Mouse (Mus musculus) neural tube, embryonic 11.5 days (tissue): ENCODE results near the gene Tmem59. TPM values are rescaled to one million over a fixed set of nuclear protein-coding genes. Genes with fewer than 3 reads are reported as not detected.

Experiments used
- ATAC-seq: fragments of 200-750 bp; cut with Nextera tagmentation; 2 replicates; pipeline ENCODE4 v1.8.0; 2017; ENCODE audit warnings: moderate number of reproducible peaks, mild to moderate bottlenecking, moderate TSS enrichment, moderate library complexity; ENCODE audit not compliant: insufficient read depth, low FRiP score, low TSS enrichment
- DNase-seq: peaks from one replicate; pipeline ENCODE4 v3.0.0-alpha.2; 2015; ENCODE audit warnings: low spot score
- H3K27ac ChIP-seq: fragments of 300-500 bp; sonication (generic); 2 replicates; pipeline ENCODE4 v1.5.1; 2014; ENCODE audit warnings: low read depth, mild to moderate bottlenecking, low read length
- H3K27me3 ChIP-seq: fragments of 300-500 bp; sonication (generic); 2 replicates; pipeline ENCODE4 v1.6.1; 2014; ENCODE audit warnings: mild to moderate bottlenecking, low read length, mixed read lengths; ENCODE audit not compliant: control insufficient read depth, insufficient read depth
- H3K36me3 ChIP-seq: fragments of 300-500 bp; sonication (generic); 2 replicates; pipeline ENCODE4 v1.6.1; 2014; ENCODE audit warnings: mild to moderate bottlenecking, low read length, moderate library complexity, mixed read lengths; ENCODE audit not compliant: control insufficient read depth, insufficient read depth
- H3K4me1 ChIP-seq: fragments of 300-500 bp; sonication (generic); 2 replicates; pipeline ENCODE4 v1.6.1; 2014; ENCODE audit warnings: low read length, mixed read lengths; ENCODE audit not compliant: control insufficient read depth, insufficient read depth
- H3K4me2 ChIP-seq: fragments of 300-500 bp; sonication (generic); 2 replicates; pipeline ENCODE4 v1.6.1; 2014; ENCODE audit warnings: low read depth, mild to moderate bottlenecking, moderate library complexity
- H3K4me3 ChIP-seq: fragments of 300-500 bp; sonication (generic); 2 replicates; pipeline ENCODE4 v1.5.1; 2014; ENCODE audit warnings: low read depth, low read length
- H3K9ac ChIP-seq: fragments of 300-500 bp; sonication (generic); 2 replicates; pipeline ENCODE4 v1.6.1; 2014; ENCODE audit warnings: mild to moderate bottlenecking, low read length
- H3K9me3 ChIP-seq: fragments of 300-500 bp; sonication (generic); 2 replicates; pipeline ENCODE4 v1.6.1; 2016; ENCODE audit warnings: low read length; ENCODE audit not compliant: control insufficient read depth
- WGBS: fragments of 180-500 bp; shearing (Covaris S2); extraction: QIAGEN DNeasy Blood & Tissue Kit; methylation state at CpG from one replicate; pipeline ENCODE4 v1.1.7; 2014; 5-methylcytosine and 5-hydroxymethylcytosine counted together
- polyA plus RNA-seq: library from polyadenylated mRNA; unstranded; fragments of >200 nt; fragmentation: Nextera tagmentation; extraction: Ambion mirVana; gene quantifications from 2 replicates; pipeline ENCODE4 v1.2.1, GENCODE M21; 2014

Gene Tmem59
- polyA plus RNA-seq, 1 experiment from 2014 or later, result 334 TPM

- 97% methylated on average over 3 of the region's 3 CpGs for WGBS
Measured at GRCm38 (mm10) chr4:107193841-107194240, 15.6 kb downstream of the Tmem59 start.

GRCm38 (mm10) chr4:107196454-107196853 lies 18.3 kb downstream of the Tmem59 start:
- peaks cover 17% of the 10 kb centered on the region for H3K36me3 ChIP-seq
- no peak for ATAC-seq
- no peak overlapping the region for H3K9ac ChIP-seq
- 93% methylated on average over 2 of the region's 2 CpGs for WGBS
- no peaks in the 10 kb centered on the region for H3K27me3 ChIP-seq
- H3K4me2 ChIP-seq, result no peak overlapping the region
- H3K9me3 ChIP-seq, result no peaks in the 10 kb centered on the region
- no peak overlapping the region for H3K27ac ChIP-seq
- no peak overlapping the region for H3K4me3 ChIP-seq
- no peak for DNase-seq
- H3K4me1 ChIP-seq, result no peaks in the 10 kb centered on the region

More at GRCm38 (mm10) chr4:107193841-107194240, 15.6 kb downstream of the Tmem59 start:
- H3K27me3 ChIP-seq, result no peaks in the 10 kb centered on the region
- H3K4me1 ChIP-seq, result no peaks in the 10 kb centered on the region
- no peak overlapping the region for H3K4me2 ChIP-seq
- H3K36me3 ChIP-seq, result peaks cover 9% of the 10 kb centered on the region
- no peaks in the 10 kb centered on the region for H3K9me3 ChIP-seq
- no peak overlapping the region for H3K9ac ChIP-seq
- no peak overlapping the region for H3K4me3 ChIP-seq
- no peak for DNase-seq
- no peak for ATAC-seq
- no peak overlapping the region for H3K27ac ChIP-seq

GRCm38 (mm10) chr4:107198072-107198471 lies 19.9 kb downstream of the Tmem59 start:
- Histone ChIP-seq H3K4me3 (no peak overlapping the region), H3K36me3 (peaks cover 17% of the 10 kb centered on the region), H3K9me3 (no peaks in the 10 kb centered on the region), H3K4me1 (no peaks in the 10 kb centered on the region), H3K9ac (no peak overlapping the region), H3K27me3 (no peaks in the 10 kb centered on the region), H3K27ac (no peak overlapping the region), H3K4me2 (no peak overlapping the region)
- 95% methylated on average over 5 of the region's 5 CpGs for WGBS
- no peak for ATAC-seq
- DNase-seq, result no peak

- DNase-seq, result no peak
- Histone ChIP-seq H3K4me2 (no peak overlapping the region), H3K4me1 (no peaks in the 10 kb centered on the region), H3K4me3 (no peak overlapping the region), H3K9ac (no peak overlapping the region), H3K36me3 (peaks cover 12% of the 10 kb centered on the region), H3K27ac (no peak overlapping the region), H3K9me3 (no peaks in the 10 kb centered on the region), H3K27me3 (no peaks in the 10 kb centered on the region)
- no peak for ATAC-seq
- 97% methylated on average over 3 of the region's 3 CpGs for WGBS
Measured at GRCm38 (mm10) chr4:107201779-107202178, 23.6 kb downstream of the Tmem59 start.

- H3K36me3 ChIP-seq, result peaks cover 8% of the 10 kb centered on the region
- no peaks in the 10 kb centered on the region for H3K27me3 ChIP-seq
- H3K4me3 ChIP-seq, result no peak overlapping the region
- no peak overlapping the region for H3K27ac ChIP-seq
- no peak for ATAC-seq
- H3K9ac ChIP-seq, result no peak overlapping the region
- 93% methylated on average over 7 of the region's 7 CpGs for WGBS
- H3K4me2 ChIP-seq, result no peak overlapping the region
- H3K9me3 ChIP-seq, result no peaks in the 10 kb centered on the region
- H3K4me1 ChIP-seq, result no peaks in the 10 kb centered on the region
- DNase-seq, result no peak
Measured at GRCm38 (mm10) chr4:107203001-107203400, 24.8 kb downstream of the Tmem59 start.

GRCm38 (mm10) chr4:107207016-107207415 lies 28.8 kb downstream of the Tmem59 start:
- Histone ChIP-seq H3K36me3 (no peaks in the 10 kb centered on the region), H3K4me2 (no peak overlapping the region), H3K4me1 (no peaks in the 10 kb centered on the region), H3K4me3 (no peak overlapping the region), H3K9ac (no peak overlapping the region), H3K27ac (no peak overlapping the region), H3K9me3 (no peaks in the 10 kb centered on the region), H3K27me3 (no peaks in the 10 kb centered on the region)
- WGBS, result 95% methylated on average over 2 of the region's 2 CpGs
- DNase-seq, result no peak
- ATAC-seq, result no peak

GRCm38 (mm10) chr4:107208880-107209279 lies 30.7 kb downstream of the Tmem59 start, which contains the start of gene Ldlrad1:
TSS of gene Ldlrad1 (plus strand) at chr4:107209180.
- no peak within 1 kb of the TSS for H3K4me2 ChIP-seq
- no peaks in the 10 kb centered on the region for H3K4me1 ChIP-seq
- no peaks in the 10 kb centered on the region; the same call in 1 of the 2 replicates for H3K36me3 ChIP-seq
- WGBS, result 91% methylated on average over 3 of the region's 3 CpGs
- no peak for DNase-seq
- H3K4me3 ChIP-seq, result no peak within 1 kb of the TSS
- H3K9me3 ChIP-seq, result no peaks in the 10 kb centered on the region
- no peaks in the 10 kb centered on the region for H3K27me3 ChIP-seq
- H3K27ac ChIP-seq, result no peak within 1 kb of the TSS
- H3K9ac ChIP-seq, result no peak within 1 kb of the TSS
- ATAC-seq, result no peak

GRCm38 (mm10) chr4:107210483-107211097 lies 32.4 kb downstream of the Tmem59 start:
- DNase-seq (no peak), ATAC-seq (no peak)
- 79% methylated on average over 5 of the region's 5 CpGs for WGBS

GRCm38 (mm10) chr4:107211465-107211864 lies 33.3 kb downstream of the Tmem59 start:
- H3K4me2 ChIP-seq, result no peak overlapping the region
- no peaks in the 10 kb centered on the region for H3K9me3 ChIP-seq
- H3K4me1 ChIP-seq, result no peaks in the 10 kb centered on the region
- no peaks in the 10 kb centered on the region for H3K27me3 ChIP-seq
- no peak for DNase-seq
- no peak overlapping the region; the same call in 1 of the 2 replicates for H3K9ac ChIP-seq
- H3K27ac ChIP-seq, result no peak overlapping the region
- ATAC-seq, result no peak
- WGBS, result 84% methylated on average over 4 of the region's 4 CpGs
- no peaks in the 10 kb centered on the region; the same call in 1 of the 2 replicates for H3K36me3 ChIP-seq
- H3K4me3 ChIP-seq, result no peak overlapping the region

More at GRCm38 (mm10) chr4:107210483-107211097, 32.4 kb downstream of the Tmem59 start:
- Histone ChIP-seq H3K9me3 (no peaks in the 10 kb centered on the region), H3K27ac (no peak overlapping the region), H3K4me2 (no peak overlapping the region), H3K4me3 (no peak overlapping the region), H3K27me3 (no peaks in the 10 kb centered on the region), H3K9ac (no peak overlapping the region), H3K4me1 (no peaks in the 10 kb centered on the region), H3K36me3 (no peaks in the 10 kb centered on the region; the same call in 1 of the 2 replicates)
